Mouse (Mus musculus) macrophage (primary cell): ENCODE data around the gene Uggt1. TPM values are rescaled to one million over a fixed set of nuclear protein-coding genes. Genes with fewer than 3 reads are reported as not detected.

Source experiments
- H3K27ac ChIP-seq: fragments of 350-480 bp; formaldehyde crosslinking; 2 replicates; pipeline ENCODE4 v1.9.0; 2021
- H3K36me3 ChIP-seq: fragments of 350-480 bp; formaldehyde crosslinking; 2 replicates; pipeline ENCODE4 v1.9.0; 2021; ENCODE audit errors: inconsistent target
- H3K4me3 ChIP-seq: fragments of 350-480 bp; formaldehyde crosslinking; 2 replicates; pipeline ENCODE4 v1.9.0; 2021; ENCODE audit errors: inconsistent target
- H3K79me2 ChIP-seq: fragments of 350-480 bp; formaldehyde crosslinking; 2 replicates; pipeline ENCODE4 v1.9.0; 2021; ENCODE audit errors: inconsistent target
- WGBS: methylation state at CpG from one replicate; pipeline ENCODE4 v1.1.7; 2026; ENCODE audit warnings: inconsistent platforms; ENCODE audit not compliant: missing documents; 5-methylcytosine and 5-hydroxymethylcytosine counted together
- polyA plus RNA-seq: library from polyadenylated mRNA; stranded (reverse); fragments of 250-400 nt; gene quantifications from 3 replicates; pipeline ENCODE4 v1.2.4, GENCODE M21; 2018; ENCODE audit warnings: inconsistent platforms

Gene Uggt1
- polyA plus RNA-seq, 1 experiment from 2014 or later = 55.5 TPM

GRCm38 (mm10) chr1:36095423-36096272, 148.9 kb downstream of the Uggt1 start:
- no peak overlapping the region for H3K27ac ChIP-seq
- H3K79me2 ChIP-seq = peaks cover 44% of the 10 kb centered on the region; the same call in 1 of the 2 replicates
- WGBS = 96% methylated on average over 12 of the region's 12 CpGs
- peaks cover 29% of the 10 kb centered on the region for H3K36me3 ChIP-seq
- H3K4me3 ChIP-seq = no peak overlapping the region

GRCm38 (mm10) chr1:36093741-36094140, 150.8 kb downstream of the Uggt1 start:
- Histone ChIP-seq H3K36me3 (peaks cover 29% of the 10 kb centered on the region), H3K27ac (no peak overlapping the region), H3K79me2 (peaks cover 63% of the 10 kb centered on the region; the same call in 1 of the 2 replicates), H3K4me3 (no peak overlapping the region)
- WGBS = 100% methylated on average over 8 of the region's 8 CpGs

GRCm38 (mm10) chr1:36091246-36091645, 153.3 kb downstream of the Uggt1 start:
- H3K4me3 ChIP-seq = no peak overlapping the region
- H3K79me2 ChIP-seq = peaks cover 81% of the 10 kb centered on the region; the same call in 1 of the 2 replicates
- H3K27ac ChIP-seq = no peak overlapping the region
- WGBS = 98% methylated on average over 6 of the region's 6 CpGs
- H3K36me3 ChIP-seq = peaks cover 29% of the 10 kb centered on the region

GRCm38 (mm10) chr1:36090722-36091110, 153.8 kb downstream of the Uggt1 start:
- Histone ChIP-seq H3K4me3 (no peak overlapping the region), H3K36me3 (peaks cover 25% of the 10 kb centered on the region), H3K27ac (no peak overlapping the region), H3K79me2 (peaks cover 82% of the 10 kb centered on the region; the same call in 1 of the 2 replicates)
- 98% methylated on average over 4 of the region's 4 CpGs for WGBS

Other genes starting within 250 kb of the Uggt1 start
- gene Hs6st1, start 176.3 kb downstream of the Uggt1 start, polyA plus RNA-seq = 19.5 to 41.7 TPM (median 35.8 TPM) in 3 replicates
- 58.1 to 131 TPM (median 76.9 TPM) in 3 replicates for gene Neurl3, start 30.0 kb upstream of the Uggt1 start, polyA plus RNA-seq
- 4.5 to 30.1 TPM (median 23.6 TPM) in 3 replicates for gene Arid5a, start 63.0 kb upstream of the Uggt1 start, polyA plus RNA-seq
- gene Kansl3, start 124.5 kb upstream of the Uggt1 start, polyA plus RNA-seq = 16.0 to 20.0 TPM (median 18.9 TPM) in 3 replicates
- not detected in 3 replicates for gene Fer1l5, start 127.6 kb upstream of the Uggt1 start, polyA plus RNA-seq
- 14.9 to 17.7 TPM (median 17.1 TPM) in 3 replicates for gene Lman2l, start 200.6 kb upstream of the Uggt1 start, polyA plus RNA-seq
- gene Cnnm4, start 226.9 kb upstream of the Uggt1 start, polyA plus RNA-seq = 2.9 to 3.6 TPM (median 3.0 TPM) in 3 replicates